Mouse (Mus musculus) erythroblast, embryonic 14.5 days (primary cell): ENCODE data around the gene H2al1h.

Experiments used
- GATA1 ChIP-seq: IDR thresholded peaks from 2 replicates; pipeline ENCODE4 v1.6.1; 2012; ENCODE audit warnings: low read length, inconsistent platforms, mixed read lengths
- TAL1 ChIP-seq: IDR thresholded peaks from 3 replicates; pipeline ENCODE4 v1.6.1; 2012; ENCODE audit warnings: low read length, inconsistent platforms, mixed read lengths

- TF ChIP-seq GATA1 (no peak), TAL1 (no peak)
Observed at GRCm38 (mm10) chrX:11361261-11361660, 40.0 kb downstream of the H2al1h start.
